Mouse (Mus musculus): ENCODE results near the gene Atxn1. TPM values are rescaled to one million over a fixed set of nuclear protein-coding genes. Genes with fewer than 3 reads are reported as not detected.
A peak's percentile ranks its signal among the peaks of the same experiment; 100 is the strongest.

Atxn1 gene
- total and polyA plus RNA-seq, 2 experiments from 2014 or later = 12.0 to 31.4 TPM

- no peak for ATAC-seq (ENCODE audit: low FRiP score)
- H3K4me2 ChIP-seq (ENCODE audit: low read depth, low read length, poor library complexity, severe bottlenecking) = no peak overlapping the region
- no peak for TF ChIP-seq CTCF (IDR thresholded peaks at IDR 0.05)
- H3K27me3 ChIP-seq (ENCODE audit: insufficient read depth, low read length) = no peaks in the 10 kb centered on the region
- WGBS = 72% methylated on average over 3 of the region's 3 CpGs
- no peaks in the 10 kb centered on the region for H3K9me3 ChIP-seq (ENCODE audit: low read length)
- DNase-seq (ENCODE audit: low spot score) = no peak
- no peak overlapping the region for H3K4me3 ChIP-seq (ENCODE audit: low read depth, low read length)
- no peaks in the 10 kb centered on the region for H3K4me1 ChIP-seq (ENCODE audit: insufficient read depth, low read length)
- no peaks in the 10 kb centered on the region for H3K36me3 ChIP-seq (ENCODE audit: insufficient read depth, low read length)
- H3K9ac ChIP-seq (replicated peaks; ENCODE audit: low read length, poor library complexity, severe bottlenecking) = no peak overlapping the region
- no peak overlapping the region for H3K27ac ChIP-seq (ENCODE audit: low read depth, low read length)
These were observed 9.8 kb upstream of the Atxn1 start for GRCm38 (mm10) chr13:45974651-45975050.

GRCm38 (mm10) chr13:45973972-45974490, 9.2 kb upstream of the Atxn1 start:
- no peaks in the 10 kb centered on the region for H3K27me3 ChIP-seq (ENCODE audit: insufficient read depth, low read length)
- 62% methylated on average over 7 of the region's 7 CpGs for WGBS
- ATAC-seq (ENCODE audit: low FRiP score) = no peak
- TF ChIP-seq CTCF (IDR thresholded peaks at IDR 0.05) = no peak
- no peaks in the 10 kb centered on the region for H3K9me3 ChIP-seq (ENCODE audit: low read length)
- no peak overlapping the region for H3K9ac ChIP-seq (replicated peaks; ENCODE audit: low read length, poor library complexity, severe bottlenecking)
- H3K4me3 ChIP-seq (ENCODE audit: low read depth, low read length) = no peak overlapping the region
- H3K36me3 ChIP-seq (ENCODE audit: insufficient read depth, low read length) = no peaks in the 10 kb centered on the region
- no peak overlapping the region for H3K4me2 ChIP-seq (ENCODE audit: low read depth, low read length, poor library complexity, severe bottlenecking)
- no peak overlapping the region for H3K27ac ChIP-seq (ENCODE audit: low read depth, low read length)
- H3K4me1 ChIP-seq (ENCODE audit: insufficient read depth, low read length) = no peaks in the 10 kb centered on the region
- no peak for DNase-seq (ENCODE audit: low spot score)

GRCm38 (mm10) chr13:45970920-45971536, 6.2 kb upstream of the Atxn1 start:
- no peak for ATAC-seq (ENCODE audit: low FRiP score)

GRCm38 (mm10) chr13:45968206-45968605, 3.4 kb upstream of the Atxn1 start:
- Histone ChIP-seq H3K27me3 (ENCODE audit: insufficient read depth, low read length) (no peaks in the 10 kb centered on the region), H3K4me1 (ENCODE audit: insufficient read depth, low read length) (no peaks in the 10 kb centered on the region), H3K36me3 (ENCODE audit: insufficient read depth, low read length) (no peaks in the 10 kb centered on the region), H3K4me2 (ENCODE audit: low read depth, low read length, poor library complexity, severe bottlenecking) (no peak overlapping the region), H3K27ac (ENCODE audit: low read depth, low read length) (no peak overlapping the region), H3K9me3 (ENCODE audit: low read length) (no peaks in the 10 kb centered on the region), H3K4me3 (ENCODE audit: low read depth, low read length) (no peak overlapping the region), H3K9ac (replicated peaks; ENCODE audit: low read length, poor library complexity, severe bottlenecking) (no peak overlapping the region)
- no peak for ATAC-seq (ENCODE audit: low FRiP score)
- WGBS = 74% methylated on average over 4 of the region's 4 CpGs
- no peak for DNase-seq (ENCODE audit: low spot score)
- no peak for TF ChIP-seq CTCF (IDR thresholded peaks at IDR 0.05)

More at GRCm38 (mm10) chr13:45970920-45971536, 6.2 kb upstream of the Atxn1 start:
- Histone ChIP-seq H3K4me2 (ENCODE audit: low read depth, low read length, poor library complexity, severe bottlenecking) (no peak overlapping the region), H3K9ac (replicated peaks; ENCODE audit: low read length, poor library complexity, severe bottlenecking) (no peak overlapping the region), H3K9me3 (ENCODE audit: low read length) (no peaks in the 10 kb centered on the region), H3K36me3 (ENCODE audit: insufficient read depth, low read length) (no peaks in the 10 kb centered on the region), H3K4me1 (ENCODE audit: insufficient read depth, low read length) (no peaks in the 10 kb centered on the region), H3K4me3 (ENCODE audit: low read depth, low read length) (no peak overlapping the region), H3K27me3 (ENCODE audit: insufficient read depth, low read length) (no peaks in the 10 kb centered on the region), H3K27ac (ENCODE audit: low read depth, low read length) (no peak overlapping the region)
- no peak for DNase-seq (ENCODE audit: low spot score)
- 46% methylated on average over 12 of the region's 12 CpGs for WGBS
- TF ChIP-seq CTCF (IDR thresholded peaks at IDR 0.05) = no peak

- TF ChIP-seq CTCF (IDR thresholded peaks at IDR 0.05) = no peak
- H3K4me1 ChIP-seq (ENCODE audit: insufficient read depth, low read length) = no peaks in the 10 kb centered on the region
- no peak for DNase-seq (ENCODE audit: low spot score)
- no peak overlapping the region for H3K4me2 ChIP-seq (ENCODE audit: low read depth, low read length, poor library complexity, severe bottlenecking)
- no peak overlapping the region for H3K9ac ChIP-seq (replicated peaks; ENCODE audit: low read length, poor library complexity, severe bottlenecking)
- H3K4me3 ChIP-seq (ENCODE audit: low read depth, low read length) = no peak overlapping the region
- ATAC-seq (ENCODE audit: low FRiP score) = no peak
- no peaks in the 10 kb centered on the region for H3K27me3 ChIP-seq (ENCODE audit: insufficient read depth, low read length)
- 78% methylated on average over 3 of the region's 3 CpGs for WGBS
- no peaks in the 10 kb centered on the region for H3K9me3 ChIP-seq (ENCODE audit: low read length)
- no peak overlapping the region for H3K27ac ChIP-seq (ENCODE audit: low read depth, low read length)
- no peaks in the 10 kb centered on the region for H3K36me3 ChIP-seq (ENCODE audit: insufficient read depth, low read length)
These were observed 2.6 kb upstream of the Atxn1 start for GRCm38 (mm10) chr13:45967371-45967770.

GRCm38 (mm10) chr13:45966586-45966985, 1.8 kb upstream of the Atxn1 start:
- H3K4me1 ChIP-seq (ENCODE audit: insufficient read depth, low read length) = no peaks in the 10 kb centered on the region
- no peak for ATAC-seq (ENCODE audit: low FRiP score)
- H3K9ac ChIP-seq (replicated peaks; ENCODE audit: low read length, poor library complexity, severe bottlenecking) = no peak overlapping the region
- WGBS = 2% methylated on average over 14 of the region's 14 CpGs
- DNase-seq (ENCODE audit: low spot score) = peak; percentile 74
- no peak overlapping the region for H3K27ac ChIP-seq (ENCODE audit: low read depth, low read length)
- no peaks in the 10 kb centered on the region for H3K36me3 ChIP-seq (ENCODE audit: insufficient read depth, low read length)
- H3K4me3 ChIP-seq (ENCODE audit: low read depth, low read length) = peak overlapping the region; percentile 93
- no peaks in the 10 kb centered on the region for H3K9me3 ChIP-seq (ENCODE audit: low read length)
- peak; percentile 78 for TF ChIP-seq CTCF (IDR thresholded peaks at IDR 0.05)
- no peaks in the 10 kb centered on the region for H3K27me3 ChIP-seq (ENCODE audit: insufficient read depth, low read length)
- peak overlapping the region; percentile 63 for H3K4me2 ChIP-seq (ENCODE audit: low read depth, low read length, poor library complexity, severe bottlenecking)

Measured in midbrain, postnatal 0 days (tissue).